Mouse (Mus musculus) olfactory bulb, adult 2 months (tissue): Measurements from ENCODE around the gene Slc23a3.

Experiments
- CTCF ChIP-seq: fragments of 200-500 bp; IDR thresholded peaks from 2 replicates; pipeline ENCODE4 v1.5.1; 2012; ENCODE audit warnings: low read depth, mild to moderate bottlenecking, low read length, moderate library complexity; ENCODE audit not compliant: insufficient read depth
- POLR2A ChIP-seq: fragments of 200-500 bp; IDR thresholded peaks from 2 replicates; pipeline ENCODE4 v1.6.1; 2012; ENCODE audit warnings: mild to moderate bottlenecking, low read depth, low read length, moderate library complexity; ENCODE audit not compliant: insufficient read depth

DNA sequence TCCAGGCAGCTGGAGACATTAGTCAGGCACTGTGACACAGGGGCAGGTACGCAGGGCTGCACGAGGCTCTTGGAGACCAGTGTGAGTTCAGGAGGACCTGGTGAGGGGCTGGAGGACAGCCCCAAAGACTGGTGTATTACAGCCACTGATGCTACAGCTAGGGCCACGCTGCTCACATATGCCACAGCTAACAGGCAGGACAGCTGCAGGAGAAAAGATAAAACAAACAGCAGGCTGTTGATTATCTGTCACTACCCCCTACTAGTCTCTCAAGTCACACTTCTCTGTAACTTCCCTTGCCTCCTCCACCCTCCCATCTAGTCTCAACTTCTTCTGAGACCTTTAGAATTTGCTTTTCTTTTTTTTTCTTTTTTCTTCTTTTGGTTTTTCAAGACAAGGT, 3.0 kb upstream of the Slc23a3 start:
- TF ChIP-seq CTCF (no peak), POLR2A (no peak)
